ENCODE assay signal across 9 mouse cellular contexts in genomic region chr6:137135506-137136391, GRCm38 (mm10). TPM values are rescaled to one million over a fixed set of nuclear protein-coding genes. Genes with fewer than 3 reads are reported as not detected.
DNase-seq lines count a peak whose midpoint lies in the region; ATAC-seq and TF ChIP-seq lines count a peak whose summit lies in the region.
"Had no signal": no experiment of that assay in that cellular context is flagged by ENCODE, and none has a peak within 500 bp of the region (broad histone marks: within the 10 kb centered on the region; RNA-seq: fewer than 3 reads in every experiment).

No protein-coding gene starts in this region.

- H3K4me2 ChIP-seq in lung, postnatal 0 days (replicated peaks; ENCODE audit: low read depth, low read length), result no peak overlapping the region
- no peak overlapping the region for H3K4me2 ChIP-seq in intestine, postnatal 0 days (replicated peaks; ENCODE audit: low read depth)
- H3K4me2 ChIP-seq in neural tube, embryonic 14.5 days (ENCODE audit: low read depth, low read length), result no peak overlapping the region

- no peak for TF ChIP-seq EP300 in lung, postnatal 0 days (IDR thresholded peaks at IDR 0.05)

- H3K27ac ChIP-seq in lung, postnatal 0 days (ENCODE audit: low read length), result no peak overlapping the region
- 0 out of 2 replicates have a peak overlapping the region, but pooled peaks have one; percentile 10 for H3K27ac ChIP-seq in intestine, postnatal 0 days (ENCODE audit: low read depth, low read length)
- no peak overlapping the region for H3K27ac ChIP-seq in neural tube, embryonic 14.5 days (ENCODE audit: low read depth, low read length)
- H3K27ac ChIP-seq: macrophage had no signal

- 52% methylated on average over 20 of the region's 20 CpGs for WGBS in lung, postnatal 0 days
- 50% methylated on average over 20 of the region's 20 CpGs for WGBS in intestine, postnatal 0 days
- WGBS in neural tube, embryonic 14.5 days, result 33% methylated on average over 20 of the region's 20 CpGs

- H3K9ac ChIP-seq in lung, postnatal 0 days (replicated peaks; ENCODE audit: low read depth), result no peak overlapping the region
- H3K9ac ChIP-seq in intestine, postnatal 0 days (ENCODE audit: low read depth, low read length), result no peak overlapping the region
- H3K9ac ChIP-seq in neural tube, embryonic 14.5 days (replicated peaks; ENCODE audit: low read depth, low read length), result no peak overlapping the region

- no peak for TF ChIP-seq CTCF in lung, postnatal 0 days (IDR thresholded peaks at IDR 0.05)
- TF ChIP-seq CTCF in intestine, postnatal 0 days (IDR thresholded peaks at IDR 0.05; ENCODE audit: low read depth), result no peak

- H3K4me1 ChIP-seq in lung, postnatal 0 days (ENCODE audit: insufficient read depth, low read depth, low read length), result no peaks in the 10 kb centered on the region
- H3K4me1 ChIP-seq in intestine, postnatal 0 days (replicated peaks; ENCODE audit: control insufficient read depth, insufficient read depth, low read length), result 0 out of 2 replicates have a peak, but pooled peaks cover 4% of the 10 kb centered on the region
- H3K4me1 ChIP-seq in neural tube, embryonic 14.5 days (ENCODE audit: control insufficient read depth, insufficient read depth, low read length), result peaks cover 16% of the 10 kb centered on the region

- H3K4me3 ChIP-seq in lung, postnatal 0 days (ENCODE audit: low read depth, low read length), result no peak overlapping the region
- H3K4me3 ChIP-seq in intestine, postnatal 0 days (ENCODE audit: low read depth, low read length), result no peak overlapping the region
- H3K4me3 ChIP-seq in neural tube, embryonic 14.5 days (ENCODE audit: low read depth, low read length), result no peak overlapping the region

- H3K27me3 ChIP-seq in lung, postnatal 0 days (replicated peaks; ENCODE audit: insufficient read depth, low read length), result no peaks in the 10 kb centered on the region
- H3K27me3 ChIP-seq in intestine, postnatal 0 days (replicated peaks; ENCODE audit: control insufficient read depth, insufficient read depth, low read length), result no peaks in the 10 kb centered on the region
- no peaks in the 10 kb centered on the region for H3K27me3 ChIP-seq in neural tube, embryonic 14.5 days (ENCODE audit: control insufficient read depth, insufficient read depth, low read length)

- no peaks in the 10 kb centered on the region for H3K9me3 ChIP-seq in lung, postnatal 0 days (ENCODE audit: low read length)
- no peaks in the 10 kb centered on the region for H3K9me3 ChIP-seq in intestine, postnatal 0 days (ENCODE audit: control insufficient read depth)
- H3K9me3 ChIP-seq in neural tube, embryonic 14.5 days (ENCODE audit: control insufficient read depth, low read length), result no peaks in the 10 kb centered on the region

- DNase-seq in lung, postnatal 0 days (ENCODE audit: low spot score), result no peak
- no peak for DNase-seq in lung, postnatal 14 days
- peak; percentile 33 for DNase-seq in gastrocnemius, postnatal 25 days
- DNase-seq in cerebellum, adult 8-10 months, result no peak
- no peak for DNase-seq in left cerebral cortex, postnatal 36 days (ENCODE audit: low spot score in 2 of 2)
- no peak for DNase-seq in lung, postnatal 10 days

- intact Hi-C loops in left cerebral cortex, postnatal 36 days (cut with DNase I), result no loop called here

- H3K36me3 ChIP-seq in lung, postnatal 0 days (ENCODE audit: insufficient read depth, low read length), result no peaks in the 10 kb centered on the region
- no peaks in the 10 kb centered on the region for H3K36me3 ChIP-seq in intestine, postnatal 0 days (ENCODE audit: control insufficient read depth, insufficient read depth)
- no peaks in the 10 kb centered on the region for H3K36me3 ChIP-seq in neural tube, embryonic 14.5 days (ENCODE audit: control insufficient read depth, insufficient read depth, low read length)

- peak; percentile 35; the same call in 1 of the 2 replicates for ATAC-seq in lung, postnatal 0 days
- ATAC-seq in intestine, postnatal 0 days, result no peak; the same call in 1 of the 2 replicates
- ATAC-seq in neural tube, embryonic 14.5 days (ENCODE audit: low read depth), result peak; percentile 82

RNA-seq across cellular contexts. Expression of gene Rerg, which starts 34.5 kb away (rescaled TPM):
- polyA plus RNA-seq in lung, postnatal 0 days (2015; fragmentation: Nextera tagmentation; extraction: Ambion mirVana), result 33.4 and 42.9 TPM in 2 replicates
- 1 to 10 TPM in 1 of 2 experiments, under 1 TPM in 1; 0.97 to 1.1 TPM for total RNA-seq in gastrocnemius, postnatal 25 days (2021)
- polyA plus RNA-seq in intestine, postnatal 0 days (2015; fragmentation: Nextera tagmentation; extraction: Ambion mirVana), result 11.6 and 11.8 TPM in 2 replicates
- polyA plus RNA-seq in neural tube, embryonic 14.5 days (2014; fragmentation: Nextera tagmentation; extraction: Ambion mirVana), result 6.6 and 8.5 TPM in 2 replicates
- total RNA-seq in left cerebral cortex, postnatal 36 days (2021), result 1 to 10 TPM; 8.5 to 9.1 TPM
- polyA plus RNA-seq: macrophage had no signal
